Mouse (Mus musculus) forebrain, embryonic 16.5 days (tissue): ENCODE measurements around the gene Cog1. TPM values are rescaled to one million over a fixed set of nuclear protein-coding genes. Genes with fewer than 3 reads are reported as not detected.

ENCODE experiments used
- ATAC-seq: fragments of 200-750 bp; cut with Nextera tagmentation; 2 replicates; pipeline ENCODE4 v1.8.0; 2017; ENCODE audit warnings: mild to moderate bottlenecking, moderate library complexity
- H3K27ac ChIP-seq: fragments of 300-500 bp; sonication (generic); 2 replicates; pipeline ENCODE4 v1.5.1; 2014; ENCODE audit warnings: low read length, control low read depth
- H3K27me3 ChIP-seq: fragments of 300-500 bp; sonication (generic); replicated peaks from 2 replicates; pipeline ENCODE4 v1.6.1; 2014; ENCODE audit warnings: low read length; ENCODE audit not compliant: control insufficient read depth, insufficient read depth
- H3K36me3 ChIP-seq: fragments of 300-500 bp; sonication (generic); 2 replicates; pipeline ENCODE4 v1.6.1; 2014; ENCODE audit not compliant: control insufficient read depth, insufficient read depth
- H3K4me1 ChIP-seq: fragments of 300-500 bp; sonication (generic); replicated peaks from 2 replicates; pipeline ENCODE4 v1.6.1; 2014; ENCODE audit warnings: low read length; ENCODE audit not compliant: control insufficient read depth, insufficient read depth
- H3K4me2 ChIP-seq: fragments of 300-500 bp; sonication (generic); 2 replicates; pipeline ENCODE4 v1.6.1; 2014; ENCODE audit warnings: mild to moderate bottlenecking, low read length, control low read depth
- H3K4me3 ChIP-seq: fragments of 300-500 bp; sonication (generic); replicated peaks from 2 replicates; pipeline ENCODE4 v1.5.1; 2014; ENCODE audit warnings: mild to moderate bottlenecking, low read length, control low read depth
- H3K9ac ChIP-seq: fragments of 300-500 bp; sonication (generic); replicated peaks from 2 replicates; pipeline ENCODE4 v1.6.1; 2014; ENCODE audit warnings: low read depth, low read length, control low read depth
- H3K9me3 ChIP-seq: fragments of 300-500 bp; sonication (generic); 2 replicates; pipeline ENCODE4 v1.6.1; 2016; ENCODE audit warnings: low read length; ENCODE audit not compliant: control insufficient read depth
- WGBS: fragments of 180-500 bp; shearing (Covaris S2); extraction: QIAGEN DNeasy Blood & Tissue Kit; methylation state at CpG from one replicate; pipeline ENCODE4 v1.1.7; 2014; 5-methylcytosine and 5-hydroxymethylcytosine counted together
- polyA plus RNA-seq: library from polyadenylated mRNA; unstranded; fragments of >200 nt; fragmentation: Nextera tagmentation; extraction: Ambion mirVana; gene quantifications from 2 replicates; pipeline ENCODE4 v1.2.1, GENCODE M21; 2015

Gene Cog1
- polyA plus RNA-seq = 35.5 and 36.3 TPM in 2 replicates

DNA sequence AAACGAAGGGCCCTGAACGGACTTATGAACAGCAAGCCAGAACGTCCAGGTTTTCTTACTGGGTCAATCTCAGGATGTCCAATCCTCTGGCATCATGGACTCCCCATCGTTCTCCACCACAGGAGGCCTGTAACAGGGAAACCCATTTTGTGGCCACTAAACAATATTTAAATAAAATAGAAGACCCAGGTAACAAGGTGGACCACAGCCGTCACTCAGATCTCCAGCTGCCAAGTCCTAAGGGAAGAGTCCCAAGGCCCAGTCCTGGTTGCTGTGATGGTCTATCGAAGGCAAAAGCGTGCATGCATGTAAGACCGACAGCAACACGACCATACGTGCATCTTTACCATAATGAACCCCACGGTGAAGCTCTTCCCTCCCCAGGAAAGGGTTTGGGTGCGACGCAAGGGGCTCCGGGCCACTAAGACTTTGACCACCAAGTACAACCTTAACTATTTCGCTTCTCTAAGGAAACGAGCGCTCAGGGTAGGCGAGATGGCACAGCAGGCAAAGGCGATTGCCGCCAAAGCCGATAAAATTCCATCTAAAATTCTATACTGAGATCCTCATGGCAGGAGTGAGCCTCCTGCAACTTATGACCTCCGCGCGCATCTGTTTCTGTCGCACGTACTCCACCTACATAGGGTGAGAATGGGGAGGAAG is at the start of gene Cog1:
TSS of gene Cog1 (plus strand) at position 480 of the 663 bp plus-strand sequence.
- Histone ChIP-seq H3K9ac (peak within 1 kb of the TSS; percentile 95), H3K27ac (peak within 1 kb of the TSS; percentile 88), H3K4me3 (peak within 1 kb of the TSS; percentile 82), H3K36me3 (peaks cover 15% of the 10 kb centered on the region), H3K4me2 (peak within 1 kb of the TSS; percentile 67), H3K27me3 (no peaks in the 10 kb centered on the region), H3K9me3 (no peaks in the 10 kb centered on the region), H3K4me1 (peaks cover 22% of the 10 kb centered on the region)
- WGBS = 45% methylated on average over 26 of the region's 26 CpGs
- no peak for ATAC-seq

DNA sequence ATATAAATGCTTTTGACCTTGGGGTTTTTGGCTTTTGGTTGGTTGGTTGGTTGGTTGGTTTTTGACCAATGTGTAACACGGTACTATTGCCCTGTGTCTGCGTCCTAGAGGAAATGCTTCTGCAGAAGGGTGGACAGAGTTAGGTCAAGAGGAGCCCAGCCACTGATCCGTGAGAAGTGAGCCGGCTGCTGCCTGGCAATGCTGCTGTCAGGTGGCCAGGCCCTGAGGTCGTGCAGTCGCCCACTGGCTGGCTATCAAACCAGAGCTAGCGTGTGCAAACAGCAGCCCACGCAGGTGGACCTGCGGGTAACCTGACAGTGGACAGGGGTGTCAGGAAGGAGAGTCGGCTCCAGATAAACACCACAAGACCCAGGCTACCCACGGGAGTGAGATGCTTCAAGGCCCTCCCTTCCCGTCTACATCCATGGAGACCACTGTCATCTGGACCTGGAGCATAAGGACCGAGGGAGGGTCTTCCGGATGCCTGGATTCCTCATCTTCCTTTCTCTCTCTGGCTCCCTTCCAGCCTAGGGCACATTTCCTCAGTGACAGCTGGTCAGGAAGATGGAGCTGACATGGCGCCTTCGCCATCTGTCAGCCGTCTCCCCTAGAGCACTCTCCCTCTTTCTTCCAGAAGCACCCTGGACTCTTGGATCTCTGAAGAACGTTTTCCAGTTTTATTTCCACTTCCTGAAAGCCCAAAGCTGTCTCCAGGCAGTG is 48.3 kb upstream of the Cog1 start:
- no peaks in the 10 kb centered on the region for H3K36me3 ChIP-seq
- H3K9me3 ChIP-seq = no peaks in the 10 kb centered on the region
- no peaks in the 10 kb centered on the region for H3K27me3 ChIP-seq
- no peak overlapping the region for H3K4me3 ChIP-seq
- peaks cover 20% of the 10 kb centered on the region for H3K4me1 ChIP-seq
- H3K9ac ChIP-seq = no peak overlapping the region
- 76% methylated on average over 18 of the region's 18 CpGs for WGBS
- peak; percentile 53 for ATAC-seq
- H3K4me2 ChIP-seq = no peak overlapping the region
- peak overlapping the region; percentile 76 for H3K27ac ChIP-seq

DNA sequence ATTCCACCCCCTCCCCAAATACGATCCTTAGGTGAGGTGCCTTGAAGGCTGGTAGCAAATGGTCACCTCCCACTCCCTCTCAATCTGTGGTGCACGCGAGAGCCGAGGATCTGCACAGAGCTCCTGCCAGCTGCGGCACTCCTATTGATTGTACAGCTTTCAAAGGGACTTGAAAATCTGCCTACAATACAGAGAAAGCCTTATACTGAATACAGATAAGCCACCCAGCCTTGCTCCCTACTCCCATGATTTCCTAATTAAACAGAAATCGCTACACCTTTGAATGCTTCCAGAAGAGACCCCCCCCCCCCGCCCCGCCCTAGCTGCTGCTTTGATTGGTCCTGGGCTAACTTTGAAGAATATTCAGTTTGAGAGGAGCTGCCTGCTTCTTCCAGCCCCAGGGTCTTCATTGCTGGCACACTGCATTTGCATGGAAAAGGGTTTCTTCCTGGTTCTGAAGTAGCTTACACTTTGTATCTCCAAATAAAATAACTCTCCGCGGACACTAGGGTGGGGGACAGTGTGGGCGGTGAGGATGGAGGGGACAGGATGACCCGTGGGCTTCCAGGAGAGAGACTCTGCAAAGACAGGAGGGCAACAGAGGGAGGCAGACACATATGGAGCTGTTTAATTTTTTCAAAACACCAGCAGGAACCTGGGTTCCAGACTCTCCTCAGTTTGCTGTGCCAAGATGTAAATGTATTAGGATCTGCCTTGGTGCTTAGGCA is 47.2 kb upstream of the Cog1 start:
- Histone ChIP-seq H3K4me3 (no peak overlapping the region), H3K27me3 (no peaks in the 10 kb centered on the region), H3K9me3 (peaks cover 2% of the 10 kb centered on the region; the same call in 1 of the 2 replicates), H3K27ac (peak overlapping the region; percentile 76), H3K4me1 (peaks cover 20% of the 10 kb centered on the region), H3K9ac (no peak overlapping the region), H3K4me2 (peak overlapping the region; percentile 1; the same call in 1 of the 2 replicates), H3K36me3 (no peaks in the 10 kb centered on the region)
- WGBS = 17% methylated on average over 12 of the region's 12 CpGs
- peak; percentile 73 for ATAC-seq

DNA sequence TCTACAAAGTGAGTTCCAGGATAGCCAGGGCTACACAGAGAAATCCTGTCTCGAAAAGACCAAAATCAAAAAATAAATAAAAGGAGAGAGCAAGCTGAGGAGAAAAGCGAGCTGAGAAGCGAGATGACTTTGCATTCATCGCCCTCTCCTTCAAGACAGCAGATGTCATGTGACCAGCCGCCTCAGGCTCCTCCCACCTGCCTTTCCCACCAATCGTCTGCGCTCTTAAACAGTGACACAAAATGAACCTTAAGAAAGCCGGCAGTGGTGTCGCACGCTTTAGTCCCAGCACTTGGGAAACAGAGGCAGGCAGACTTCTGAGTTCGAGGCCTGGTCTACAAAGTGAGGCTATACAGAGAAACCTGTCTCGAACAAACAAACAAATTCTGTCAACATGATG is 41.4 kb upstream of the Cog1 start:
- ATAC-seq = no peak

DNA sequence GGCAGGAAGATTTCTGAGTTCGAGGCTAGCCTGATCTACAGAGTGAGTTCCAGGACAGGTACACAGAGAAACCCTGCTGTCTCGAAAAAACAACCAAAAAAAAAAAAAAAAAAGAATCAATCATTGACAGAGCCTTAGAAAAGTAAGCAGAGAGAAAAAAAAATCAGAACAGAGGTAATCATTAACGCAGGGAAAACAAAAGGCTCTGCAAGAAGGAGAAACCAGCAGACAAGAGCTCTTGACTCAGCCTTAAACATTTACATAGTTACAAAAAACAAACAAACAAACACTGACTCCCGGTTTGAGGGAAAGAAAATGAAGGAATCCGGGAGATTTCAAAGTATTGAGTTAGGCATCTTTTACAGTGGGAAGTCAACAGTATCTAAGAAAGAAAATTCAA is 39.4 kb upstream of the Cog1 start:
- WGBS = 84% methylated on average over 5 of the region's 5 CpGs
- Histone ChIP-seq H3K36me3 (no peaks in the 10 kb centered on the region), H3K4me3 (no peak overlapping the region), H3K27me3 (no peaks in the 10 kb centered on the region), H3K9ac (no peak overlapping the region), H3K27ac (no peak overlapping the region), H3K4me1 (peaks cover 16% of the 10 kb centered on the region), H3K4me2 (no peak overlapping the region), H3K9me3 (peaks cover 2% of the 10 kb centered on the region; the same call in 1 of the 2 replicates)
- ATAC-seq = no peak

More for the DNA sequence above, 41.4 kb upstream of the Cog1 start:
- H3K4me3 ChIP-seq = no peak overlapping the region
- no peak overlapping the region for H3K9ac ChIP-seq
- peaks cover 2% of the 10 kb centered on the region; the same call in 1 of the 2 replicates for H3K9me3 ChIP-seq
- H3K4me1 ChIP-seq = peaks cover 16% of the 10 kb centered on the region
- H3K4me2 ChIP-seq = no peak overlapping the region
- WGBS = 96% methylated on average over 12 of the region's 12 CpGs
- H3K27ac ChIP-seq = no peak overlapping the region
- no peaks in the 10 kb centered on the region for H3K36me3 ChIP-seq
- H3K27me3 ChIP-seq = no peaks in the 10 kb centered on the region

DNA sequence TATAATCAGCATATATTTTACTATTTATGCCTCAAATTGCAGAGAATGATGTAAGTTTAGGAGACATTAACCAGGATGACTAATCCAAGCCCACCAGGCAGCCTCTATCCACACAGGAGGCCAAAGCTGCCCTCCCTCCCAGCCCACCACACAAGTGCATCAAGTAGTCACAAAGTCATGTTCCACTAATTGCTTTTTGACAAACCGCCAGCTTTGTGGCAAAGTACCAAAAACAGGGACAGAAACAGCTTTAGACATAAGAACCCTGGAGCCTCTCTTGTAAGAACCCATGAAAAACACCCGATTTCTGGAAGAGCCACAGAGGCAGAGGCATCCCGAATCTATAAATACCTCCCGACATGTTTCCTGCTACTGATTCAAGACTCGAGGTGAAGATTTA is 38.7 kb upstream of the Cog1 start:
- H3K9ac ChIP-seq = no peak overlapping the region
- WGBS = 69% methylated on average over 5 of the region's 5 CpGs
- H3K27ac ChIP-seq = no peak overlapping the region
- H3K36me3 ChIP-seq = no peaks in the 10 kb centered on the region
- no peak overlapping the region for H3K4me3 ChIP-seq
- peaks cover 2% of the 10 kb centered on the region; the same call in 1 of the 2 replicates for H3K9me3 ChIP-seq
- no peak overlapping the region for H3K4me2 ChIP-seq
- ATAC-seq = no peak
- H3K4me1 ChIP-seq = peaks cover 16% of the 10 kb centered on the region
- H3K27me3 ChIP-seq = no peaks in the 10 kb centered on the region

DNA sequence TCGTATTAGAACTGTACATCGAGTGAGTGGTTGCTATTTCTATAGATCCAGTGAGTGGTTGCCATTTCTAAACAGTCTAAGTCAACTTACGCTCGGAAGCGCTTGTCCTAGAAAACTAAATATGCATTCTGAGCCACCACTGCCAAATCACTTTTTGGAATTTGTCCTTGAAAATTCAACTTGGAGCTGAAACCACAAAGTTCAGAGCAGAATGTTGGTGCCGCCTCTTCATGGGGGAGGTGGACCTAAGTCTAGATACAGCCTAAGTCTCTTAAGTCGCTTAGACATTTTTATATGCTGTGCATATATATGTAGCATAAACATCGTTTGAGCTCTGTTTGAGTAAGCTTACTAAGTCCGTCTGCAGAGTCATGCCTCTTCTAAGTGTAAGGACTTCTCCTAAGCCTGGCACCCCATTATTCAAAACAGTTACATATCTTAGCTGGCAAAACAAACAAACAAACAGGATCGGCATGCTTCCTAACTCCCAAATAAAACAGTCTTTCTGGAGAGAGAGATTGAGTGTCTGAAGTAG is 37.8 kb upstream of the Cog1 start:
- ATAC-seq = no peak
- Histone ChIP-seq H3K27ac (peak overlapping the region; percentile 55), H3K27me3 (no peaks in the 10 kb centered on the region), H3K4me2 (no peak overlapping the region), H3K4me3 (no peak overlapping the region), H3K9ac (no peak overlapping the region), H3K36me3 (no peaks in the 10 kb centered on the region), H3K4me1 (peaks cover 16% of the 10 kb centered on the region), H3K9me3 (peaks cover 2% of the 10 kb centered on the region; the same call in 1 of the 2 replicates)
- WGBS = 86% methylated on average over 10 of the region's 10 CpGs

DNA sequence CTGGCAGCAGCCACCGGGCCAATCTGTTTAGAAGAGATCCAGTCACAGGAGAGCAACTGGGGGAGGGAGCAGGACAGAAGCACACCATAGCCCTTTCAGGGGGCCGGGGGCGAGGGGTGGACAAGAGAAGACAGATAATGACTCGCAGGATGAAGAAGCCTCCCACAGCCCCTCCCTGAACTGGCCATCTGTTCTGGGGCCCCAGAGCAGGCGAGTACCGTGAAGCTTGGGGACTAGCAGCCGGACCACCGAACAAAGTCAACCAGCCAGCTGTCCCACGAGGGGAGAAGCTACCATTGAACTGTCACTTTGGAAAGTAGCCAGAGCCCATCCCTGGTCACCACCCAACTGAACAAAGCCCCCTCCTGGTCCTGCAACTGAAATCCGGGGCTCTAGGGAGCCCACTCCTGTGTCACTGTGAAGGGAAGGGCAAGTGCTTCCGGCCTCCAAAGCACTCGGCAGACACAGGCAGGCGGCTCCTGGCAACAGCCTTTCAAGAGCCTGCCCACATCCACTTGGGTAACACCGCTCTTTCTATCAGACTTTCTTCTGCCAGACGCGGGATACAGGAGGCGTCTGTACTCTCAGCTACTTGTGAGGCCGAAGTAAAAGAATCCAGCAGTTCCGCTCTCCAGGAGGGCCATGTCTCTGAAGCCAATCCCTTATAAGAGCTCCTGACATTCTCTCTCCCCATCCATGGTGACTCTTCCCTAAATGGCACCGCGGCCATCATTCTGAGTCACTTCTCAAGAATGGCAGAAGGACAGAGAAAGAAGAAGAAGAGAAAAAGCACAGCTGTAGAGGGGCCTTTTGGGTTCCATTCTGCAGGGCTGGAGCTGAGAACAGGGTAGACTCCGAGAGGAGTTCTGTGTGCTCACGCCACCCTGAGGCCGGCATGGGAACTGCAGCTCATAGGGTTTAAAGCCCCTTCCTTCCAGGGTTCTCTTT is 37.0 kb upstream of the Cog1 start:
- H3K27me3 ChIP-seq = no peaks in the 10 kb centered on the region
- H3K9me3 ChIP-seq = no peaks in the 10 kb centered on the region
- peak; percentile 72 for ATAC-seq
- peaks cover 16% of the 10 kb centered on the region for H3K4me1 ChIP-seq
- no peak overlapping the region for H3K4me2 ChIP-seq
- no peak overlapping the region for H3K9ac ChIP-seq
- H3K36me3 ChIP-seq = no peaks in the 10 kb centered on the region
- H3K4me3 ChIP-seq = no peak overlapping the region
- 22% methylated on average over 24 of the region's 24 CpGs for WGBS
- peak overlapping the region; percentile 55 for H3K27ac ChIP-seq
